Mouse (Mus musculus) testis, adult 2 months (tissue): ENCODE measurements at regions not wholly inside any gene's neighbourhood (a gene's known extent, or its start where the extent isn't known, plus 50 kb on each side); places are given as distances from the start of the nearest gene placed in this dataset.

Experiments
- H3K27ac ChIP-seq: fragments of 200-500 bp; 2 replicates; pipeline ENCODE4 v1.5.1; 2012; ENCODE audit warnings: low read depth, low read length; ENCODE audit not compliant: control insufficient read depth, insufficient read depth
- H3K27me3 ChIP-seq: fragments of 200-500 bp; 2 replicates; pipeline ENCODE4 v1.6.1; 2012; ENCODE audit warnings: mild to moderate bottlenecking, low read length, moderate library complexity; ENCODE audit not compliant: control insufficient read depth, insufficient read depth
- H3K36me3 ChIP-seq: fragments of 200-500 bp; 2 replicates; pipeline ENCODE4 v1.6.1; 2012; ENCODE audit warnings: mild to moderate bottlenecking, low read length; ENCODE audit not compliant: control insufficient read depth, insufficient read depth
- H3K4me1 ChIP-seq: fragments of 200-500 bp; 2 replicates; pipeline ENCODE4 v1.6.1; 2012; ENCODE audit warnings: low read length; ENCODE audit not compliant: control insufficient read depth, insufficient read depth
- H3K4me3 ChIP-seq: fragments of 200-500 bp; 2 replicates; pipeline ENCODE4 v1.5.1; 2012; ENCODE audit warnings: low read depth, mild to moderate bottlenecking, low read length, moderate library complexity, mixed read lengths; ENCODE audit not compliant: control insufficient read depth
- CTCF ChIP-seq: fragments of 200-500 bp; IDR thresholded peaks from 2 replicates; pipeline ENCODE4 v1.5.1; 2012; ENCODE audit warnings: low read depth, mild to moderate bottlenecking, inconsistent platforms, low read length, moderate library complexity; ENCODE audit not compliant: control insufficient read depth, insufficient read depth, insufficient replicate concordance
- POLR2A ChIP-seq: fragments of 200-500 bp; IDR thresholded peaks from 2 replicates; pipeline ENCODE4 v1.6.1; 2012; ENCODE audit warnings: low read depth, mild to moderate bottlenecking, inconsistent platforms, low read length, moderate library complexity; ENCODE audit not compliant: control insufficient read depth

- no peak overlapping the region for H3K27ac ChIP-seq
- no peaks in the 10 kb centered on the region for H3K27me3 ChIP-seq
- TF ChIP-seq POLR2A (no peak), CTCF (no peak)
- H3K36me3 ChIP-seq = no peaks in the 10 kb centered on the region
- no peaks in the 10 kb centered on the region for H3K4me1 ChIP-seq
- no peak overlapping the region for H3K4me3 ChIP-seq
Measured at GRCm38 (mm10) chr13:115512214-115512613, 410.4 kb upstream of the Itga1 start.

- no peaks in the 10 kb centered on the region for H3K4me1 ChIP-seq
- no peak for TF ChIP-seq POLR2A
- no peak for TF ChIP-seq CTCF
- H3K4me3 ChIP-seq = no peak overlapping the region
- no peak overlapping the region for H3K27ac ChIP-seq
- no peaks in the 10 kb centered on the region for H3K36me3 ChIP-seq
- H3K27me3 ChIP-seq = no peaks in the 10 kb centered on the region
Measured at GRCm38 (mm10) chr13:115508646-115509045, 406.9 kb upstream of the Itga1 start.

- Histone ChIP-seq H3K27ac (no peak overlapping the region), H3K27me3 (no peaks in the 10 kb centered on the region), H3K4me1 (no peaks in the 10 kb centered on the region), H3K36me3 (no peaks in the 10 kb centered on the region), H3K4me3 (no peak overlapping the region)
- TF ChIP-seq CTCF (no peak), POLR2A (no peak)
Measured at GRCm38 (mm10) chr13:115494399-115494798, 392.6 kb upstream of the Itga1 start.

- TF ChIP-seq POLR2A = no peak
- TF ChIP-seq CTCF = no peak
- no peak overlapping the region for H3K4me3 ChIP-seq
- H3K27me3 ChIP-seq = no peaks in the 10 kb centered on the region
- H3K4me1 ChIP-seq = peaks cover 5% of the 10 kb centered on the region
- no peak overlapping the region for H3K27ac ChIP-seq
- H3K36me3 ChIP-seq = no peaks in the 10 kb centered on the region
Measured at GRCm38 (mm10) chr13:115475861-115476260, 374.1 kb upstream of the Itga1 start.

GRCm38 (mm10) chr13:115465689-115466088 is 363.9 kb upstream of the Itga1 start:
- no peak overlapping the region for H3K4me3 ChIP-seq
- TF ChIP-seq POLR2A (no peak), CTCF (no peak)
- H3K36me3 ChIP-seq = no peaks in the 10 kb centered on the region
- H3K4me1 ChIP-seq = no peaks in the 10 kb centered on the region
- no peaks in the 10 kb centered on the region for H3K27me3 ChIP-seq
- no peak overlapping the region for H3K27ac ChIP-seq

GRCm38 (mm10) chr13:115451244-115451643 is 349.5 kb upstream of the Itga1 start:
- no peak for TF ChIP-seq CTCF
- no peak for TF ChIP-seq POLR2A
- H3K36me3 ChIP-seq = no peaks in the 10 kb centered on the region

GRCm38 (mm10) chr13:115427091-115428033 is 325.6 kb upstream of the Itga1 start:
- Histone ChIP-seq H3K36me3 (no peaks in the 10 kb centered on the region), H3K4me1 (no peaks in the 10 kb centered on the region), H3K4me3 (no peak overlapping the region), H3K27ac (no peak overlapping the region), H3K27me3 (no peaks in the 10 kb centered on the region)
- TF ChIP-seq CTCF (no peak), POLR2A (no peak)

More at GRCm38 (mm10) chr13:115451244-115451643, 349.5 kb upstream of the Itga1 start:
- H3K4me1 ChIP-seq = no peaks in the 10 kb centered on the region
- H3K4me3 ChIP-seq = no peak overlapping the region
- H3K27ac ChIP-seq = no peak overlapping the region
- H3K27me3 ChIP-seq = no peaks in the 10 kb centered on the region
